Mouse (Mus musculus): Measurements from ENCODE around the gene Gm8765. TPM values are rescaled to one million over a fixed set of nuclear protein-coding genes. Genes with fewer than 3 reads are reported as not detected.

The Gm8765 gene
- total and polyA plus RNA-seq, 3 experiments, result not detected

Other genes starting within 250 kb of the Gm8765 start
- not detected in 2 replicates for gene Nutm2, start 231.0 kb upstream of the Gm8765 start, total RNA-seq (2012; rRNA removed)
- gene Nutm2, start 231.0 kb upstream of the Gm8765 start, polyA plus RNA-seq (2012; ENCODE audit: insufficient read depth in 1 of 2, insufficient read length in 2 of 2, low read depth in 1 of 2, low replicate concordance in 2 of 2, missing spikeins in 1 of 2), result not detected
- gene Gm904, start 55.1 kb upstream of the Gm8765 start, total RNA-seq (2012; rRNA removed), result not detected in 2 replicates
- gene Gm904, start 55.1 kb upstream of the Gm8765 start, polyA plus RNA-seq (2012; ENCODE audit: insufficient read depth in 1 of 2, insufficient read length in 2 of 2, low read depth in 1 of 2, low replicate concordance in 2 of 2, missing spikeins in 1 of 2), result not detected